Mouse (Mus musculus): ENCODE results near the gene Gm20388. TPM values are rescaled to one million over a fixed set of nuclear protein-coding genes. Genes with fewer than 3 reads are reported as not detected.
"Not testable (repeated sequence)": the region's sequence is repeated elsewhere in the genome, so short reads cannot be mapped to it uniquely, and the experiment has no call there.

Gene Gm20388
- total RNA-seq, 2 experiments from 2014 or later: 10.7 TPM; not detected in 1

DNA sequence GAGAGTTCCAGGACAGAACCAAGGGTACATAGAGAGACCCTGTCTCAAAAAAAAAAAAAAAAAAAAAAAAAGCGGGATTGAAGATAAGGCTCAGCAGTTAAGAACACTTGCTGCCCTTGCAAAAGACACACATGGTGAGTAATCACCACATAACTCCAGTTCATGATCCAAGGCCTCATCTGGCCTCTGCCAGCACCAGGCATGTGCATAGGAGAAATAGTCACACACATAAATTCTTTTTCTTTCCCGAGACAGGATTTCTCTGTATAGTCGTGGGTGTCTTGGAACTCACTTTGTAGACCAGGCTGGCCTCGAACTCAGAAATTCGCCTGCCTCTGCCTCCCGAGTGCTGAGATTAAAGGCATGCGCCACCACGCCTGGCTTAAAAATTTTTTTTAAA is 3347.0 kb downstream of the Gm20388 start:
- DNase-seq (ENCODE audit: low spot score in 2 of 2): not testable (repeated sequence)

DNA sequence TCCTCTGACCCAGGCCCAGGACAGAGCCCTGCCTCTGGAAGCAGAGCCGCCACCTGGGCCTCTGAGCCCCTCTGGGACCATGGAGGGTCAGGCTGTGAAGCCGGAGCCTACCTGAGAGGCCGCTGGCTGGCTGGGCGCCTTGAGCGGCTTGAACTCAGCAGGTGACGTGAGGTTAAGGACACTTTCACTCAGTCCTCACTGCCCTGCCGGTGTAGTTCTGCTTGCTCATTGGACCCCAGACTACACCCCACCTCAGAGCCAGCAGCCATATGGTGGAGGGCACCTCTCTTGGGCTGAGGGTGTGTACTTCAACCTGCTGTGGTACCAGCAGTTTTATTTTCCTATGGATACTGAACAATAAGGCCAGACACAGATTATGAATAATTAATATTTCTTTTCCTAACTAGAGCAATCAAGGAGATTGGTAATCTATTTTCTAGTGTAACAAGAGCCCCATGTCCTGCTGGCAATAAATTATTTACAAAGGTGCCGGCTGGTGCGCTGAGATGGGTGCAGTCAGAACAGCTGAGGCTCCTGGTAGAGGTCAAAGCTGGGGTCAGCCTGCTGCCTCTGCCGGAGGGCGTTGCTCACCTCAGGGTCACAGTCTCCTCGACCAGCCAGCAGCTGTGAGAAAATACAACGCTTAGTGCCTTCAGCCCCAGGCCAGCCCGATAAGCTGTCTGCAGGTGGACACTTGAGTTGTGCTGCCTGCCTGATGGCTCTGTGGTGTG is 3357.4 kb downstream of the Gm20388 start:
- DNase-seq (ENCODE audit: low spot score in 2 of 2): no peak

DNA sequence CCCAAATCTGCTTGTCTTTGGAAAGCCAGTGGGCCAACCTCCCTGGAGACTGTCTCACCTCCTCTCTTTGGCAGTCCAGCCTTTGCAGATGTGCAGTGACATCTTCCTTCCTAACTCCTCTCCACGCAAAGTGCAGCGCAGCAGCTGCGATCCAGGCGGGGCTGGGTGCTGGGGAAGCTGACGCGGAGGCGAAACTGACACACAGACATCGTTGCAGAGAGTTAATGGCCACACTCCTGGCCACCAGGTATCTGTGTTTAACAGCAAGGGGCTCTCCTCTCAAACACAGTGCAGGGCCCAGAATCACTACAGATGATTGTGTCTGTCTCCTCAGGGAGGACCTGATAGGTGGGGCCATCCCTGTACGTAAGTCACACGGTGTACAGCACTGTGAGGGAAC is 3360.5 kb downstream of the Gm20388 start:
- DNase-seq (ENCODE audit: low spot score in 2 of 2): no peak

DNA sequence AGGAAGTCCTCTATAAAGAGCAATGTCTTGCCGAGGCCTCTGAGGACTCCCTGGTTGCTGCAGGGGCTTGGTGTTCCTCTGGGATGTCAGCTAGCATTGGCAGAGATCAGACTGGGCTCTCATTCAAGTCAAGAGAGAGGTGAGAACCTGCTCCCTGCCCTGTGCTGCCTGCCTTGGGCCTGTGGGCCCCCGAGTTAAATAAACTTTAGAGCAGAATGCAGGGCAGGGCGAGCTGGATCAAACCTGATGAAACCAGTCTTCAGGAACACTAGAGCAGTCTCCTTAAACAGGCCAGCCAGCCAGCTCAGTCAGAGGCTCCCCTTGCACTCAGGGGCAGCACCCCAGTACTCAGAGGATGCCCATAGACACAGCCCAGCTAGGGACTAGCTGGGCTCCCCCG is 3361.3 kb downstream of the Gm20388 start:
- DNase-seq (ENCODE audit: low spot score in 2 of 2): no peak

DNA sequence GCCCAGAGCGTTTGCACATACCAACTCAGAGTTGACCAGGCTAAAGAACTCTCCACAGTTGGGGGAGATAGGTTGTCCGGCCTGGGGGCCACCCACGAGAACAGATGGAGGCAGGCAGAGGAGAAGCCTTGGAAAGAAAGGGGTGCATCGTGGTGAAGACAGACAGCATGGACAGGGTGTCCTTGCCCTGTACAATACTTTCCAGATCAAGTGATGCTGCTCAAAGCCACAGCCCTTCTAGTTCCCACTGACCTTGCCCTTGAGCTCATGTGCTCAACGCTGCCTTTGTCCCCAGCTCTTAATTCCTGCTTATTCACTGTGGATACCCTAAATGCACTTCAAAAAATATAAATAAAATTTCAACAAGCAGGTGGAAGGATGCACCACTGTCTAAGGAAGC is 3363.8 kb downstream of the Gm20388 start:
- DNase-seq (ENCODE audit: low spot score in 2 of 2): no peak

DNA sequence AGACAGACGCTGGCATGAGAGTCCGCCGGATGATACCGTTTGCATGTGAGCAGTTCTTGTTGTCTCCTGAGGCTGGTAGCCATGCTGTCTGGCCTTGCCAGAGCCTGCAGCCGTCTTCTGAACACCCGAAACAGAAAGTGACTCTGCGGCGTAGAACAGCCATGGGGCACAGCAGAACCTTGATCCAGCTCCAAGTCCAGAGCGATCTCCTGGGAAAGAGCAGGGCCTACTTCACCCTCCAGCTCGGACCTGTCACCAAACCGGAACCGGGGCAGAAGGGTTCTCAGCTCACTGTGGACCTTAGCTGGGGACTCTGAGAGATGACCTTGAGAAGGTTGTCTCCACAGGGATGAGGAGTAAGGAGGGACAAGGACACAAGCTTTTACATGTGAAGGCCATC is 3364.5 kb downstream of the Gm20388 start:
- no peak for DNase-seq (ENCODE audit: low spot score in 2 of 2)

DNA sequence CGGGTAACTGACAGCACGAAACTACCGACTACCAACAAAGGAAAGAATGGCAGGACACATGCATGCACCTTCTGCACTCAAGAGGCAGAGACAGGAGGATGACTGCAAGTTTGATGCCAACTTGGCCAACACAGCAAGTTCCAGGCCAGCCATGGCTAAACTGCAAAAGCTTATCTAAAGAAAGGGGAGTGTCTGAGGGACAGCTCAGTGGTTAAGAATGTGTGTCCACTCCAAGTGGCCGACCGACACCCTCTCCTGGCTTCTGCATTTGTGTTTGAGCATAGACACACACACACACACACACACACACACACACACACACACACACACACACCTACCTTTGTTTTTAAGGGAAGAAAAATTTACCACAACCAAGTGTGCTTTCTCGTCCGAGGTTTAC is 3367.8 kb downstream of the Gm20388 start:
- DNase-seq (ENCODE audit: low spot score in 2 of 2): no peak

DNA sequence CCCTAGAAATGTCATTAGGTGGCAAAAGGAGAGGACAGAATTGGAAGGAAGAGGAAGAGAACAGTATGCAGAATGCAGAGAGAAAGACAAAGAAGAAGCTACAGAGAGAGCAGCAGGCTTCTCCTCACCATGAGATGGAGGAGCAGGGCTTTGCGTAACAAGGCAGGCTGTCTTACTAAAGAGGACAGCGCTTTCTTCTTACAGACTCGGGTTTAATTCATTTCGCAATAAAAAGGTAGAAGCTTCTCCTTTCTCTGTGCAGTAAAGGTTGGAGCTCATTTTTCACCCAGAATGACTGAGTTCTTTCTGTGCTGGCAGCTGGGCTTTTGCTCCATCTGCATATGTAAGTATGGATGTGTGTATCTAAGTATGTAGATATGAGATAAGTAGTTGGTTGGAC is 3369.2 kb downstream of the Gm20388 start:
- DNase-seq (ENCODE audit: low spot score in 2 of 2): no peak

DNA sequence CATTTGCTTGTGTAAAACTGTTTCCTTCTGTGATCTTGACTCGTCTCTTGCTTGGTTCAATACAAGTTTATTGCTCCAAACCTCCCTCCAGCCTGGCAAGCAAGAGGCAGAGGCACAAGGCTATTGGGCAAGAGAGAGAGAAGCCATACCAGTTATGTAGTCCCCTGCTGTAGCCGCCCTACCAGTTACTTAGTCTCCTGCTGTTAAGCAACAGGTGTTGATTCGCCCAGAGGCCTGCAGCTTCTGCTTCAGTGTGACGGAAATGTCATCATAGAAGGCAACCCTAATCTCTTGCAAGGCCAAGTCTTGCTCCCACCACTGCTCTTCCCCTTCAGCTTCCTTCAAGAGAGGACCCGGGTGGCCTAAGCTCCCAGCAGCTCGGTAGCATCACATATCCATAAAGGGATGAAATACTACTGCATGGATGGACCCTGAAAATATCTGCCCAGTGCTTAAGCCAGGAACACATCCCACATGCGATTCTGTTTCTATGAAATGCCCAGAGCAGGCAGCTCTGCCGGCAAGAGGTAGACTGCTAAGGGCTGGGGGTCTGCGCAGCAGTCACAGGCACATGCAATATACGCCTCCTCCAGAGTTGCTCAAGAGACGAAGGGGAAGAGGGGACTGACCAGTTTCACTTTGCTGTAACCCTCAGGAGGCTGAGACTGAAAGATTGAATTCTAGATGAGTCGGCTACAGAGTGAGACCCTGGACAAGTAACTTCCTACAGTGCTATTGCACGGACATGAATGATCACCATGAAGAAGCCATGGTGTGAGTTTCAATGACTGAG is 3369.9 kb downstream of the Gm20388 start:
- DNase-seq (ENCODE audit: low spot score in 2 of 2): no peak

DNA sequence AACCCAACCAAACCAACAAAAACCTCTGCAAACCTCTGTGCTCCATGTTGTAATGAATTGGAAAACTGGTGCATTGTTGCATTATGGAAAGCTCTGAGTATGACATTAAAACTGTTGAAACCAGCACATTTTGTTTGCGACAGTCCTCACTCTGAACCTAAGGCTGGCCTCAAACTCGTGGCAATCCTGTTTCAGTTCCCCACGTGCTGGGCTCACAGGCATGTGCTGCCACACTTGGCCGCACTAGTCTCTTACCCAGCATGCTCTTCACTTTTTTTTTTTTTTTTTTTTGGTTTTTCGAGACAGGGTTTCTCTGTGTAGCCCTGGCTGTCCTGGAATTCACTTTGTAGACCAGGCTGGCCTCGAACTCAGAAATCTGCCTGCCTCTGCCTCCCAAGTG is 3372.4 kb downstream of the Gm20388 start:
- not testable (repeated sequence) for DNase-seq (ENCODE audit: low spot score in 2 of 2)

DNA sequence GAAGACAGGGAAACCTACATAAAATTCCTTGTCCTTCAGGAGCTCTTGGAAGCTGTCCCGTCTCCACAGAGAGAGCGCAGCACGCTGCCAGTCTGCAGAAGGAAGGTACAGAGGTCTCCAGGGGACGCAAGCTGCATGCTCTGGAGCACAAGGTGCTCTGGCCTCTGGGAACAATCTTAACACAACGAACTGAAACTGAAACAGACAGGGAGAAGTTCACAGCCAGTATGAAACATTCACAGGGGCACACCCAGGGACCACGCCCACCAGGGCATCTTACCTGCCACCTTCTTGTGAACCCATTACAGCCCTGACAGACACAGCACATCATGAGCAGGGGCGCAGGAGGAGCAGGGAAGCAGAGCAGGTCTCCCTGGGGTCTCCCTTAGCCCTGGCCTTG is 3373.3 kb downstream of the Gm20388 start:
- no peak for DNase-seq (ENCODE audit: low spot score in 2 of 2)

DNA sequence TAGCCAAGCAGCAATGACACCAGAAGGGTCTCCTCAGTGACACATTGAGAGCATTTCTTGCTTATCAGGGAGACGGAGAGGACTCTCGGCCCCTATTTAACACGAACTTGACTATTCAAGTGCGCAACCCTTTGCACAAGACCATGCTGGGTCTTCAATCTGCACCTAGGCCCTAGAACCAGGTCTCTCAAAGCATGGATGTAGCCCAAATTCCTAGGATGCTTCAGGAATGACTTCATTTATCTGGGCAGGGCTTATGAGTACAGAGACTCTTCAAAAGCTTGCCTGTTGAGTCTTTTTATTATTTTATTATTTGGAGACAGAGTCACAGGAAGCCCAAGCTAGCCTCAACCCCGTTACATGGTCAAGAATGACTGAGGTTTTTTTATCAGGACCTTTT is 3373.9 kb downstream of the Gm20388 start:
- DNase-seq (ENCODE audit: low spot score in 2 of 2): no peak

DNA sequence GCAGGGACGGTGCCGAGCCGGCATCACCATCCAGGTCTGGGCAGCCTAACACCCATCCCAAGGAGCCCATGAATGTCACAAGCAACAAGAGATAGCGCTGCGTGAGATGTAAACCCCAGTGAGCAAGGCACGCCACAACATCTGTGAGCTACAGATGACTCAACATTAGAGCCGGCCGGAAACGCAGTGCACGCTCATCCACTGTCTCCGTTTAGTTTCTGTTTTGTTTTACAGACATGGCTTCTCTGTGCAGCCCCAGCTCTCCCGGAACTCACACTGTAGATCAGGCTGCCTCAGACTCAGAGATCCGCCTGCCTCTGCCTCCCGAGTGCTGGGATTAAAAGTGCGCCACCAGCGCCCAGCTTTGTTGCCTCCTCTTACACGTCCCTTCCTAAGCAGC is 3376.7 kb downstream of the Gm20388 start:
- DNase-seq (ENCODE audit: low spot score in 2 of 2): no peak

DNA sequence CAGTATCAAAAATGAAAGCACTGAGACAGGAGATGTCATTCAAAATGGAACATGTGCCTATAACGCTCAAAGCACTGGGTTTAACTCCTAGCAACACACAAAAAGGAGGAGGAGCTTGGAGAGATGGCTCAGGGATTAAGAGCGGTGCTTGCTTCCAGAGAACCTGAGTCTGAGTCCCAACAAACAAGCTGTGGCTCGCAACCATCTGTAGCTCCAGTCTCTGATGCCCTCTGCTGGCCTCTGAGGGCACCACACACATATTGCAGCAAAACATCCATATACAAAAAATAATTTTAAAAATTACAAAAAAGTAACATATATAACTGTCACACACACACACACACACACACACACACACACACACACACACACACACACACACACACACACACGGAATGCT is 3379.5 kb downstream of the Gm20388 start:
- peak in 1 of 2 experiments; percentile 49 for DNase-seq (ENCODE audit: low spot score in 2 of 2)

DNA sequence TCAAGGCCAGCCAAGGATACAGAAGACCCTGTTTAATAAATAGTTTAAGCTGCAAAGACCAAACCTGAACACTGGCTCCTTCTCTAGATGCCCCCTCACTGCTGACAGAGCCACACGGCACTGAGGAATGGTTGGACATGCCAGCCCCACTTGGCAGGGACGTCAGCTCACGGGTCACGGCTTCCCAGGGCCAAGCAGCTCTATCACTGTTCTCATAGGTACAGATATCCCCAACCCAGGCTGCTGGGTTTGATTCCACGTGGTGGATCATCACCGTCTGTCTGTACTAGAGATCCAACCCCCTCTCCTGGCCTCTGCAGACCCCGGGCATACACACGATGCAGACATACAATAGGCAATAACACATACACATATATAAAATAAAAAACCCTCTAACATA is 3380.0 kb downstream of the Gm20388 start:
- DNase-seq (ENCODE audit: low spot score in 2 of 2): no peak

DNA sequence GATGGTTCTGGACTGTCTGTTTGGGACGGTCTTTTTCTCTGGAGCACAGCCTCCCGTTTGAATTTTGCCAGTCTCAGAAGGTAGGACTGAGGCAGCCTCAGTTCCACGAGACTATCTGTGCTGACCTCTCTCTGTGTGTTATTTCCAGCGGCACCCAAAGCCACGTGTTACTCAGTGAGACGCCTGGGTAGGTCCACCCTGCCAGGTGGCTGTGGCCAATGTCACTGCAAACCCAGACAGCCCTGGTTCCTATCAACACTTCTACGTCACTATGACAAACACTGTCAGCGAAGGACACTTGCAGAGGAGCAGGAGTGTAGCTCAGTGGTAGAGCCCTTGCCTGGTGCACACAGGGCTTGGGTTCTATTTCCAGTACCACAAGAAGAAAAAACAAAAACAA is 3381.1 kb downstream of the Gm20388 start:
- no peak for DNase-seq (ENCODE audit: low spot score in 2 of 2)

DNA sequence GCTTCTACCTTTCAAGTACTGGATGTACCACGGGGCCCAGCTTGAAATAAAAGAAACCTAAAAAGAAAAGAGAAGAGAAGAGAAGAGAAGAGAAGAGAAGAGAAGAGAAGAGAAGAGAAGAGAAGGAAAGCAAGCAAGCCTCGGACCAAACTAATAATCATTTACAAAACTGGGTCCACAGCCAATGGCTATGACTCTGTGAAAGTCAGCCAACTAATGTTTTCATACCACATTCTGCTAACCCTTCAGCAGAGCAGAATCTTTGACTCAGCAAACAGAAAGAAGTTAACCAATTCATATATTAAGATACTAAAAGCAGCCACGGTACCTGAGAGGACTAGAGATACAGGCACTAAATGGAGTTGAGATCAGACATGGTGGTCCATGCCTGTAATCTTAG is 3381.6 kb downstream of the Gm20388 start:
- DNase-seq (ENCODE audit: low spot score in 2 of 2): no peak

DNA sequence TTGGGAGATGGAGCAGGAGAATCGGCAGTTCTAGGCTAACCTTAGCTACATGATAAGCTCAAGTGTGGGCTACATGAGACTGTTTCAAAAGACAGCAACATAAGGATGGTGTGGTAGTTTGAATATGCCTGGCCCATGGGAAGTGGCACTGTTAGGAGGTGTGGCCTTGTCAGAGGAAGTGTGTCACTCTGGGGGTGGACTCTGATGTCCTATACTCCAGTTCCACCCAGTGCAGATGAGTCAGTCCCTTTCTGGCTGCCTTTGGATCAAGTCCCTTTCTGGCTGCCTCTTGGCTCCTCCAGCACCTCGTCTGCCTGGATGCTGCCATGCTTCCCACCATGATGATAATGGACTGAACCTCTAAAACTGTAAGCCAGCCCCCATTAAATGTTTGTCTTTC is 3382.1 kb downstream of the Gm20388 start:
- no peak for DNase-seq (ENCODE audit: low spot score in 2 of 2)

DNA sequence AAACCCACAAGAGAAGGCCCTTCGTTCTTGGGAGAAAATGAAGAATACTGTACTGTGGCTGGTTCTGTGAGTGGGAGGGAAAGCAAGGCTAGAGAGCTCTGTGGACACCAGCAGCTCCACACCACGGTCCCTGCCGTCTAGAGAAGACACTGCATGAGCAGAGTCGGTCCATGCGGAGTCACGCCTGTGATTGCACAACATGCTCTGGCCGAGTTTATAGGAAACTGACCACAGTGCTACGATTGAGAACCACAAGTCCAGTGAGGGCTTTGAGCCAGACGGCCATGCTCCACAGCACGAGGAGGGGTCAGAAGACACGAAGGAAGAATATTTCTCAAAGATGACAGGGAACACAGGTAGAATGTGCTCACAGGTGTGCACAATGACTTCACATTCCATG is 3387.7 kb downstream of the Gm20388 start:
- DNase-seq (ENCODE audit: low spot score in 2 of 2): no peak

DNA sequence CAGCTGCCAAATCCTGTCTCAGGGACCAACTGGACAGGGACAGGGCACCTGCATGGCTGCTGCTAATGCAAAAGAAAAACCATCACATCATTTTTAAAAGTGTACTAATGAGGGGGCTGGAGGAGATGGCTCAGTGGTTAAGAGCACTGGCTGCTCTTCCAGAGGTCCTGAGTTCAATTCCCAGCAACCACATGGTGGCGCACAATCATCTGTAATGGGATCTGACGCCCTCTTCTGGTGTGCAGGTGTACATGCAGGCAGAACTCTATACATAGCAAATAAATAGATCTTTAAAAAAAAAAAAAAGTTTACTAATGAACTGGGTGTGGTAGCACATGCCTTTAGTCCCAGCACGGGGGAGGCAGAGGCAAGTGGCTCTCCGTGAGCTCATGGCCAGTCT is 3398.1 kb downstream of the Gm20388 start:
- no peak for DNase-seq (ENCODE audit: low spot score in 2 of 2)

DNA sequence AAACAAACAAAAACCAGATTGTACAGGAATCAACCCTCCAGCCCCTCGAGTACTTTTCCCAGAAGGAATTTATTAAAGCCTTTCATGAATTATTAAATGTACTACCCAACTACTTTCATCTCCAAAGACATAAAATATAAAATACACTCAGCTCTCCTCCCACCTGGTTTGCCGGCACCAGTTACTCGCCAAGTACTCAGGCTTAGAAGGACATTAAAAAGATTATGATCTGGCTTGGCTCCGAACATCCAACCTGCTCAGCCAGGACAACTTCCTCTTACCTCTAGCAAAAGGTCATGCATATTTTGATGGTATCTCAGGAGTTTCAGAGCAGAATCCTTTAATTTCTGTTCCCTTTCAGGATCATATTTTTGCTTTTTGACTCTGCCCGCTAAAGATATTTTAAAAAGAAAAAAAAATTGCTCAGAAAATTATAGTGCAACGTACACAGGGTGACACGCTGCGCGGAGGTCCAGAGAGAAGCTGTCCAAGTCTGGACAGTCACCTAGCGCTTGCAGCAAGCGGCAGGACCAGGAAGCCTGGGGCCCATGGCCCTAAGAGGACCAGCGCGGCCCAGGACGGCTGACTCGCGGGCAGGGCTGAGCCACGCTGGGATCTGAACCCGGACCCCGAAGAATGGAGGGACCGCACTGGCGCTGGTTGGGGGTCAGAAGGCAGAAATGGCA is 3407.3 kb downstream of the Gm20388 start:
- no peak for DNase-seq (ENCODE audit: low spot score in 2 of 2)

DNA sequence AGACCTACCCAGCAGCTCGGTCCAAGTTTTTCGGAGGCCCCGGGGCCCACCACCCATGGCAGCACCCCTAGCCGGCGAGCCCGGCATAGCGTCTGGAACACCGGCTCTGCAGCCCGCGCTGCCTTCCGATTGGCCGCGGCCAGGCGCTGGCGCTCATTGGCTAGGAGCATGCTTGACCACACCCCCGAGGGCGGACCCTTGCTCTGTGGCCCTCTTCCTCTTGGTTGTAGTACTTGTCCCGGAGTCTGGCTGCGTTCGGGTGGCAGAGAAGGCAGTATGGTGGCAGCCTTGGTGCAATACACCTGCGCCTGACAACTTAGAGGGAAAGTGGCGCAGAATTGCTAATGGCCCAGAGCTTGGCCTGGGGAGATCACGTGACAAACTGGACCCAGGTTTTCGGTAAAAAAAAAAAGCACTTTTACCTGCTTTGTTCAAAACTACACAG is 3407.8 kb downstream of the Gm20388 start, which contains the start of gene Fanca:
Fanca (minus strand) TSS at position 110 of the 445 bp plus-strand sequence.
- peak; percentile 77 to 91 for DNase-seq (ENCODE audit: low spot score in 2 of 2)

Data from layer of hippocampus, adult 18-20 months (tissue).